In genomic region chr17:25833291-25833663, GRCm38 (mm10) we compare ENCODE assay signal across 8 mouse cellular contexts. TPM values are rescaled to one million over a fixed set of nuclear protein-coding genes. Genes with fewer than 3 reads are reported as not detected.
A peak's percentile ranks its signal among the peaks of the same experiment; 100 is the strongest.
DNase-seq lines count a peak whose midpoint lies in the region; ATAC-seq lines count a peak whose summit lies in the region.

Gene Stub1, minus strand, starts transcription at chr17:25833404.

- under 1% methylated on average over 24 of the region's 24 CpGs for WGBS in forebrain, embryonic 15.5 days
- WGBS in large intestine, adult 2 months, result under 1% methylated on average over 24 of the region's 24 CpGs
- WGBS in liver, embryonic 15.5 days (ENCODE audit: insufficient replicate concordance), result 0% methylated on average over 24 of the region's 24 CpGs
- under 1% methylated on average over 24 of the region's 24 CpGs for WGBS in neural tube, embryonic 14.5 days

- H3K36me3 ChIP-seq in forebrain, embryonic 15.5 days, result peaks cover 20% of the 10 kb centered on the region
- H3K36me3 ChIP-seq in liver, embryonic 15.5 days (replicated peaks), result peaks cover 41% of the 10 kb centered on the region
- peaks cover 16% of the 10 kb centered on the region for H3K36me3 ChIP-seq in neural tube, embryonic 14.5 days (ENCODE audit: control insufficient read depth, insufficient read depth, low read length)

- no peak; the same call in 1 of the 2 replicates for ATAC-seq in forebrain, embryonic 15.5 days (replicated peaks)
- ATAC-seq in liver, embryonic 15.5 days (ENCODE audit: insufficient read depth), result peak; percentile 59
- peak; percentile 57 for ATAC-seq in neural tube, embryonic 14.5 days (ENCODE audit: low read depth)

- H3K9ac ChIP-seq in forebrain, embryonic 15.5 days (replicated peaks), result peak within 1 kb of the TSS; percentile 68
- peak within 1 kb of the TSS; percentile 79 for H3K9ac ChIP-seq in liver, embryonic 15.5 days
- peak within 1 kb of the TSS; percentile 76 for H3K9ac ChIP-seq in neural tube, embryonic 14.5 days (replicated peaks; ENCODE audit: low read depth, low read length)

- H3K9me3 ChIP-seq in forebrain, embryonic 15.5 days, result no peaks in the 10 kb centered on the region
- no peaks in the 10 kb centered on the region for H3K9me3 ChIP-seq in liver, embryonic 15.5 days (replicated peaks)
- H3K9me3 ChIP-seq in neural tube, embryonic 14.5 days (ENCODE audit: control insufficient read depth, low read length), result no peaks in the 10 kb centered on the region

- intact Hi-C loops in heart, postnatal 25 days (cut with DNase I), result loop anchor here (5.0 kb wide), 1 partner anchor 34 kb away; the partner anchor contains the start of gene Mcrip2

- peak within 1 kb of the TSS; percentile 55 for H3K4me3 ChIP-seq in forebrain, embryonic 15.5 days
- H3K4me3 ChIP-seq in liver, embryonic 15.5 days (replicated peaks), result peak within 1 kb of the TSS; percentile 72
- peak within 1 kb of the TSS; percentile 82 for H3K4me3 ChIP-seq in neural tube, embryonic 14.5 days (ENCODE audit: low read depth, low read length)

- peaks cover 84% of the 10 kb centered on the region for H3K4me1 ChIP-seq in forebrain, embryonic 15.5 days
- H3K4me1 ChIP-seq in liver, embryonic 15.5 days (replicated peaks), result peaks cover 95% of the 10 kb centered on the region
- H3K4me1 ChIP-seq in neural tube, embryonic 14.5 days (ENCODE audit: control insufficient read depth, insufficient read depth, low read length), result peaks cover 71% of the 10 kb centered on the region

- H3K27ac ChIP-seq in forebrain, embryonic 15.5 days (replicated peaks), result peak within 1 kb of the TSS; percentile 93
- H3K27ac ChIP-seq in liver, embryonic 15.5 days (replicated peaks), result peak within 1 kb of the TSS; percentile 90
- peak within 1 kb of the TSS; percentile 93 for H3K27ac ChIP-seq in neural tube, embryonic 14.5 days (ENCODE audit: low read depth, low read length)

- H3K27me3 ChIP-seq in forebrain, embryonic 15.5 days, result no peaks in the 10 kb centered on the region
- H3K27me3 ChIP-seq in liver, embryonic 15.5 days, result no peaks in the 10 kb centered on the region
- H3K27me3 ChIP-seq in neural tube, embryonic 14.5 days (ENCODE audit: control insufficient read depth, insufficient read depth, low read length), result no peaks in the 10 kb centered on the region

- peak; percentile 95 for DNase-seq in Muller cell, postnatal 12 days (ENCODE audit: inconsistent ontology term)
- DNase-seq in c-Kit-negative CD71-positive TER-119-positive erythroid progenitor cells, embryonic 14.5 days (ENCODE audit: low read depth, low spot score), result peak; percentile 57
- DNase-seq in heart, postnatal 25 days (ENCODE audit: low spot score), result peak; percentile 88
- DNase-seq in large intestine, adult 2 months (ENCODE audit: low read depth, low spot score), result peak; percentile 85
- peak; percentile 90 to 94 for DNase-seq in urinary bladder, postnatal 4 days (ENCODE audit: low spot score in 2 of 2)

- peak within 1 kb of the TSS; percentile 87 for H3K4me2 ChIP-seq in forebrain, embryonic 15.5 days (replicated peaks)
- peak within 1 kb of the TSS; percentile 92 for H3K4me2 ChIP-seq in liver, embryonic 15.5 days
- peak within 1 kb of the TSS; percentile 90 for H3K4me2 ChIP-seq in neural tube, embryonic 14.5 days (ENCODE audit: low read depth, low read length)

RNA-seq across cellular contexts. Expression of gene Stub1, which starts in this region (rescaled TPM):
- 308 and 313 TPM in 2 replicates for polyA plus RNA-seq in forebrain, embryonic 15.5 days (2015; fragmentation: Nextera tagmentation; extraction: Ambion mirVana)
- 100 to 1,000 TPM; 114 to 117 TPM for total RNA-seq in heart, postnatal 25 days (2021)
- 155 and 157 TPM in 2 replicates for polyA plus RNA-seq in large intestine, adult 2 months (2012; rRNA removed)
- polyA plus RNA-seq in liver, embryonic 15.5 days (2015; fragmentation: Nextera tagmentation; extraction: Ambion mirVana), result 114 and 130 TPM in 2 replicates
- 335 and 351 TPM in 2 replicates for polyA plus RNA-seq in neural tube, embryonic 14.5 days (2014; fragmentation: Nextera tagmentation; extraction: Ambion mirVana)
